ENCODE assay signal across 22 mouse cellular contexts in the genomic region with DNA sequence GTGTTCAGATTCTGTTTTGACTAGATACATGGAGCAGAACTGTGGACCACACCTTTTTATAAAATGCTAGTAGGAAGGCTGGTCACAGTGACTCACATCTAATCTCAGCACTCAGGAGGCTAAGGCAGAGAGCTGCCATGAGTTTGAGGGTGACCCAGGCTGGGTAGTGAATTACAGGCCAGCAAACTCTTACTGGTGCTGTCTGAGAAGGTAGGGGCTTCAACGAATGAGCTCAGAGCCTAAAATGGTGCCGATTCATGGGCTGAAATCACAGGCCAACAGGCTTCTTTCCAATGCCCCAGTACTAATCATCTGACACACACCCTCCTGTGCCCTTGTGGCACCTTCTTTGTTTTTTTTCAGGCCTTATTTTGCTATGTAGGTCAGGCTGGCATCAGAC.
"Had no signal": no experiment of that assay in that cellular context is flagged by ENCODE, and none has a peak within 500 bp of the region (broad histone marks: within the 10 kb centered on the region; RNA-seq: fewer than 3 reads in every experiment).

No protein-coding gene starts in this region.

- DNase-seq: cerebellum, adult 8-10 months; cerebellum, adult 9-10 months; cerebellum, adult 9-11 months; cerebellum, postnatal 10 days; cerebellum, postnatal 14 days; cerebellum, postnatal 36 days; forebrain, postnatal 0 days; gastrocnemius, adult 2 months; gastrocnemius, postnatal 10 days; gastrocnemius, postnatal 14 days; gastrocnemius, postnatal 25 days; gastrocnemius, postnatal 36 days; heart, adult 2 months had no signal

- H3K9me3 ChIP-seq: embryonic facial prominence, embryonic 10.5 days; embryonic facial prominence, embryonic 12.5 days; embryonic facial prominence, embryonic 13.5 days; embryonic facial prominence, embryonic 15.5 days; forebrain, embryonic 10.5 days; forebrain, embryonic 12.5 days; forebrain, embryonic 13.5 days; forebrain, embryonic 15.5 days had no signal

- H3K36me3 ChIP-seq: embryonic facial prominence, embryonic 10.5 days; embryonic facial prominence, embryonic 12.5 days; embryonic facial prominence, embryonic 13.5 days; embryonic facial prominence, embryonic 15.5 days; forebrain, embryonic 10.5 days; forebrain, embryonic 12.5 days; forebrain, embryonic 15.5 days had no signal

- H3K4me1 ChIP-seq: embryonic facial prominence, embryonic 12.5 days; embryonic facial prominence, embryonic 15.5 days; forebrain, embryonic 10.5 days; forebrain, embryonic 12.5 days; forebrain, embryonic 13.5 days; forebrain, embryonic 15.5 days had no signal

- H3K27ac ChIP-seq: embryonic facial prominence, embryonic 10.5 days; embryonic facial prominence, embryonic 12.5 days; embryonic facial prominence, embryonic 13.5 days; embryonic facial prominence, embryonic 15.5 days; forebrain, embryonic 10.5 days; forebrain, embryonic 12.5 days; forebrain, embryonic 13.5 days; forebrain, embryonic 15.5 days; gastrocnemius, adult 2 months; heart, adult 2 months had no signal

- H3K27me3 ChIP-seq: embryonic facial prominence, embryonic 12.5 days; embryonic facial prominence, embryonic 13.5 days; embryonic facial prominence, embryonic 15.5 days; forebrain, embryonic 12.5 days; forebrain, embryonic 13.5 days; forebrain, embryonic 15.5 days had no signal

- H3K4me3 ChIP-seq: embryonic facial prominence, embryonic 10.5 days; embryonic facial prominence, embryonic 12.5 days; embryonic facial prominence, embryonic 13.5 days; embryonic facial prominence, embryonic 15.5 days; erythroblast, embryonic 14.5 days; forebrain, embryonic 10.5 days; forebrain, embryonic 12.5 days; forebrain, embryonic 13.5 days; forebrain, embryonic 15.5 days; gastrocnemius, adult 2 months; heart, adult 2 months had no signal
